Mouse (Mus musculus) heart, postnatal 0 days (tissue): ENCODE results near the gene Lrrc75a.

ENCODE experiments used
- CTCF ChIP-seq: IDR thresholded peaks from 2 replicates; pipeline ENCODE4 v1.5.1; 2016; ENCODE audit warnings: antibody characterized with exemption, control low read depth, low read depth
- EP300 ChIP-seq: IDR thresholded peaks from 2 replicates; pipeline ENCODE4 v1.6.1; 2016; ENCODE audit warnings: antibody characterized with exemption, low read depth

DNA sequence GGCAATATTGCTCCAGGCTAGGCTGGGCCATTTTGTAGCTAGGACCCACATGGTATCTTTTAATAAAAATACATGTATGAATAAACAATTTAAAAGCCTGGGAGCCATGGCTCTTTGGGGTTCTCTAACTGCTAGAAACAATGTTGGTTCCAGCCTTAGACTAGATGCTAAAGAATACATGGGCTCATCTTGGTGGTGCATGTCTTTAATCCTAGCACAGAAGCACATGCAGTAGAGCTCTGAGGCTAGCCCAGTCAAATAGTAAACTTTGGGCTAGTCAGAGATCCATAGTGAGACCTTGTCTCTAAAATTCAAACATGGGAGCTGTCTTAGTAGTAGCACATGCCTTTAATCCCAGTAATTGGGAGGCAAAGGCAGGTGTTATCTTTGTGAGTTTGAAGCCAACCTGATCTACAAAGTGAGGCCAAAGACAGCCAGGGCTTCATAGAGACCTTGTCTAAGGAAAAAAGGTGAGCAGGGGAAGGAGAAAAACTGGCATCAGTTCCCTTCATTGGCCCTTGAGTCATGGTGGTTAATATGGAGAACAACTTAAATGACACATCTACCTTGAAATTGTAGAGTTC is 93.3 kb downstream of the Lrrc75a start:
- TF ChIP-seq CTCF (no peak), EP300 (no peak)
